Mouse (Mus musculus) layer of hippocampus, adult 9-10 months (tissue): ENCODE measurements around the gene Usp49.
"Not testable (repeated sequence)": the region's sequence is repeated elsewhere in the genome, so short reads cannot be mapped to it uniquely, and the experiment has no call there.

ENCODE experiments used
- DNase-seq: peaks from one replicate; pipeline ENCODE4 v3.0.0; 2022; ENCODE audit warnings: low spot score

Gene Usp49

GRCm38 (mm10) chr17:47648966-47649365, 18.5 kb downstream of the Usp49 start:
- DNase-seq = no peak

- no peak for DNase-seq
Observed at GRCm38 (mm10) chr17:47651953-47652352, 21.5 kb downstream of the Usp49 start.

- DNase-seq = not testable (repeated sequence)
Observed at GRCm38 (mm10) chr17:47654346-47654745, 23.9 kb downstream of the Usp49 start.

GRCm38 (mm10) chr17:47655697-47656096, 25.2 kb downstream of the Usp49 start:
- no peak for DNase-seq

GRCm38 (mm10) chr17:47657901-47658300, 27.4 kb downstream of the Usp49 start:
- DNase-seq = no peak

- no peak for DNase-seq
Observed at GRCm38 (mm10) chr17:47658741-47659243, 28.3 kb downstream of the Usp49 start.

- DNase-seq = no peak
Observed at GRCm38 (mm10) chr17:47663009-47663713, 32.7 kb downstream of the Usp49 start.

GRCm38 (mm10) chr17:47664474-47664873, 34.0 kb downstream of the Usp49 start:
- DNase-seq = no peak

- DNase-seq = no peak
Observed at GRCm38 (mm10) chr17:47669166-47669565, 38.7 kb downstream of the Usp49 start.

- DNase-seq = no peak
Observed at GRCm38 (mm10) chr17:47671988-47672310, 41.5 kb downstream of the Usp49 start.

GRCm38 (mm10) chr17:47672311-47673111, 42.0 kb downstream of the Usp49 start:
- no peak for DNase-seq

GRCm38 (mm10) chr17:47676581-47676980, 46.1 kb downstream of the Usp49 start:
- DNase-seq = peak; percentile 70

- no peak for DNase-seq
Observed at GRCm38 (mm10) chr17:47678238-47678637, 47.7 kb downstream of the Usp49 start.

- no peak for DNase-seq
Observed at GRCm38 (mm10) chr17:47678702-47679101, 48.2 kb downstream of the Usp49 start.

GRCm38 (mm10) chr17:47682836-47683235, 52.3 kb downstream of the Usp49 start:
- no peak for DNase-seq

- peak; percentile 80 for DNase-seq
Observed at GRCm38 (mm10) chr17:47687409-47688343, 57.2 kb downstream of the Usp49 start.

GRCm38 (mm10) chr17:47688344-47688607, 57.8 kb downstream of the Usp49 start, which contains the start of gene Tomm6:
Gene Tomm6, minus strand, starts transcription at chr17:47688386.
- no peak for DNase-seq

GRCm38 (mm10) chr17:47688608-47689575, 58.4 kb downstream of the Usp49 start, which contains the start of gene Frs3:
Gene Frs3, plus strand, starts transcription at chr17:47689030.
- DNase-seq = no peak

- no peak for DNase-seq
Observed at GRCm38 (mm10) chr17:47689894-47690293, 59.4 kb downstream of the Usp49 start.

GRCm38 (mm10) chr17:47691650-47692049, 61.2 kb downstream of the Usp49 start:
- no peak for DNase-seq
